Mouse (Mus musculus): ENCODE data around the gene Cdk5r1. TPM values are rescaled to one million over a fixed set of nuclear protein-coding genes. Genes with fewer than 3 reads are reported as not detected.
A peak's percentile ranks its signal among the peaks of the same experiment; 100 is the strongest.

Gene Cdk5r1
- polyA plus RNA-seq, 3 experiments from 2014 or later, result 0.78 to 1.3 (median 1.3) TPM

- ATAC-seq, result peak; percentile 6
Observed at GRCm38 (mm10) chr11:80504519-80505385, 27.9 kb downstream of the Cdk5r1 start.

- no peak for ATAC-seq
Observed at GRCm38 (mm10) chr11:80505581-80505980, 28.8 kb downstream of the Cdk5r1 start.

- ATAC-seq, result no peak
Observed at GRCm38 (mm10) chr11:80506483-80506882, 29.7 kb downstream of the Cdk5r1 start.

- ATAC-seq, result no peak
Observed at GRCm38 (mm10) chr11:80507791-80508190, 31.0 kb downstream of the Cdk5r1 start.

GRCm38 (mm10) chr11:80508361-80509175 lies 31.7 kb downstream of the Cdk5r1 start:
- ATAC-seq, result peak; percentile 73

- ATAC-seq, result peak; percentile 7
Observed at GRCm38 (mm10) chr11:80509176-80509506, 32.3 kb downstream of the Cdk5r1 start.

- ATAC-seq, result no peak
Observed at GRCm38 (mm10) chr11:80510124-80510523, 33.3 kb downstream of the Cdk5r1 start.

- no peak for ATAC-seq
Observed at GRCm38 (mm10) chr11:80512313-80513056, 35.7 kb downstream of the Cdk5r1 start.

GRCm38 (mm10) chr11:80513796-80514195 lies 37.0 kb downstream of the Cdk5r1 start:
- no peak for ATAC-seq

GRCm38 (mm10) chr11:80515346-80515745 lies 38.5 kb downstream of the Cdk5r1 start:
- ATAC-seq, result no peak

GRCm38 (mm10) chr11:80515895-80516294 lies 39.1 kb downstream of the Cdk5r1 start:
- no peak for ATAC-seq

- no peak for ATAC-seq
Observed at GRCm38 (mm10) chr11:80518421-80519367, 41.9 kb downstream of the Cdk5r1 start.

- ATAC-seq, result no peak
Observed at GRCm38 (mm10) chr11:80521148-80521547, 44.3 kb downstream of the Cdk5r1 start.

- ATAC-seq, result no peak
Observed at GRCm38 (mm10) chr11:80522852-80523251, 46.0 kb downstream of the Cdk5r1 start.

GRCm38 (mm10) chr11:80523410-80523809 lies 46.6 kb downstream of the Cdk5r1 start:
- ATAC-seq, result no peak

- no peak for ATAC-seq
Observed at GRCm38 (mm10) chr11:80524213-80524612, 47.4 kb downstream of the Cdk5r1 start.

- no peak for ATAC-seq
Observed at GRCm38 (mm10) chr11:80527697-80528096, 50.9 kb downstream of the Cdk5r1 start.

- no peak for ATAC-seq
Observed at GRCm38 (mm10) chr11:80529149-80529548, 52.3 kb downstream of the Cdk5r1 start.

All from inflammation-experienced regulatory T-cells, adult 6 months (primary cell).